Mouse (Mus musculus) liver, embryonic 15.5 days (tissue): ENCODE measurements around the gene Pbld1. TPM values are rescaled to one million over a fixed set of nuclear protein-coding genes. Genes with fewer than 3 reads are reported as not detected.

ENCODE experiments used
- ATAC-seq: fragments of 200-750 bp; cut with Nextera tagmentation; 2 replicates; pipeline ENCODE4 v1.8.0; 2017; ENCODE audit warnings: moderate number of reproducible peaks, mild to moderate bottlenecking, moderate library complexity; ENCODE audit not compliant: insufficient read depth
- H3K27ac ChIP-seq: fragments of 300-500 bp; sonication (generic); replicated peaks from 2 replicates; pipeline ENCODE4 v1.5.1; 2015; ENCODE audit warnings: mild to moderate bottlenecking, inconsistent platforms
- H3K27me3 ChIP-seq: fragments of 300-500 bp; sonication (generic); 2 replicates; pipeline ENCODE4 v1.6.1; 2015; ENCODE audit warnings: mild to moderate bottlenecking, inconsistent platforms
- H3K36me3 ChIP-seq: fragments of 300-500 bp; sonication (generic); replicated peaks from 2 replicates; pipeline ENCODE4 v1.6.1; 2015; ENCODE audit warnings: moderate library complexity, mild to moderate bottlenecking, inconsistent platforms
- H3K4me1 ChIP-seq: fragments of 300-500 bp; sonication (generic); replicated peaks from 2 replicates; pipeline ENCODE4 v1.6.1; 2015; ENCODE audit warnings: inconsistent platforms
- H3K4me2 ChIP-seq: fragments of 300-500 bp; sonication (generic); 2 replicates; pipeline ENCODE4 v1.6.1; 2015; ENCODE audit warnings: moderate library complexity, mild to moderate bottlenecking, inconsistent platforms
- H3K4me3 ChIP-seq: fragments of 300-500 bp; sonication (generic); replicated peaks from 2 replicates; pipeline ENCODE4 v1.5.1; 2015; ENCODE audit warnings: mild to moderate bottlenecking, inconsistent platforms
- H3K9ac ChIP-seq: fragments of 300-500 bp; sonication (generic); 2 replicates; pipeline ENCODE4 v1.6.1; 2015; ENCODE audit warnings: moderate library complexity, mild to moderate bottlenecking, inconsistent platforms
- H3K9me3 ChIP-seq: fragments of 300-500 bp; sonication (generic); replicated peaks from 2 replicates; pipeline ENCODE4 v1.6.1; 2016; ENCODE audit warnings: inconsistent platforms
- WGBS: fragments of 180-500 bp; shearing (Covaris S2); methylation state at CpG from one replicate; pipeline ENCODE4 v1.1.7; 2015; ENCODE audit warnings: mixed read lengths; ENCODE audit not compliant: insufficient replicate concordance; 5-methylcytosine and 5-hydroxymethylcytosine counted together
- polyA plus RNA-seq: library from polyadenylated mRNA; unstranded; fragments of >200 nt; fragmentation: Nextera tagmentation; extraction: Ambion mirVana; gene quantifications from 2 replicates; pipeline ENCODE4 v1.2.1, GENCODE M21; 2015

The Pbld1 gene
- polyA plus RNA-seq, 1 experiment from 2014 or later, result 17.9 TPM

DNA sequence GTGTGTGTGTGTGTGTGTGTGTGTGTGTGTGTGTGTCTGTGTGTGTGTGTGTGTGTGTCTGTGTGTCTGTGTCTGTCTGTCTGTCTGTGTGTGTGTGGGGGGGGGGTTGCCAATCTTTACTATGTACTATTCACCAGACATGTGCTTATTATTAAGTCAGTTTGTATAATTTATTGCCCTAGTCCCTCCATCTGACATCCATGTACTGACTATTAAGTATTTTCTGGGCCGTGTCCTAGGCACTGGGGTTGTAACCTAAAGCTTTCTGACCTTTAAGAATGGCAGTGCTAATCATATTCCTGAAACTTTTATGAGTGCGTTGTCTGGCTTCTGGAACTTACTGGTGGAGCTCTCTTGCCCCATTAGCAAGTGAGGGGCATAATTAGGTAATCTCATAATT, 36.8 kb downstream of the Pbld1 start:
- Histone ChIP-seq H3K4me3 (no peak overlapping the region), H3K27ac (no peak overlapping the region), H3K9me3 (no peaks in the 10 kb centered on the region), H3K4me2 (no peak overlapping the region), H3K27me3 (peaks cover 50% of the 10 kb centered on the region), H3K36me3 (no peaks in the 10 kb centered on the region), H3K4me1 (peaks cover 3% of the 10 kb centered on the region; the same call in 1 of the 2 replicates), H3K9ac (no peak overlapping the region)
- WGBS, result 66% methylated on average over 2 of the region's 2 CpGs
- no peak for ATAC-seq

DNA sequence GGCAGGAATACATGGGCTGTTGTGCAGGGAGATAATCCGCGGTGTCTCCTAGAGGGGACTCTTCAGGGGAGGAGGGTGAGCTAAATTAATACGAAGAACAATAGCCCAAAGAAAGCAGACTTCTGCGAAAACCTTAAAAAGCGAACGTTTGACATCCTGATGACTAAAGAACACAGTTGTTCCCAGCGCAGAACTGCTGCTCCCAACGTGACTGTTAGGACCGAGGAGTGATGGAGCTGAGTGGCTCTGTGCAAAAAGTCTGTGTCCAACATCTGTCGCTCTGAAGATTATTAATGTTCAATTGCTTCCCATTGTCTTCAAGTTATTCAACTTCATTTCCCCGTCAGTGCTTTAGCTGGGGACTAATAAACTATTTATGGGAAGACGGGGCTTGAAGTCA, 38.2 kb downstream of the Pbld1 start:
- Histone ChIP-seq H3K4me1 (peaks cover 3% of the 10 kb centered on the region; the same call in 1 of the 2 replicates), H3K4me3 (no peak overlapping the region), H3K27ac (no peak overlapping the region), H3K27me3 (peaks cover 54% of the 10 kb centered on the region), H3K4me2 (no peak overlapping the region), H3K9me3 (no peaks in the 10 kb centered on the region), H3K36me3 (no peaks in the 10 kb centered on the region), H3K9ac (no peak overlapping the region)
- 60% methylated on average over 12 of the region's 12 CpGs for WGBS
- ATAC-seq, result no peak

DNA sequence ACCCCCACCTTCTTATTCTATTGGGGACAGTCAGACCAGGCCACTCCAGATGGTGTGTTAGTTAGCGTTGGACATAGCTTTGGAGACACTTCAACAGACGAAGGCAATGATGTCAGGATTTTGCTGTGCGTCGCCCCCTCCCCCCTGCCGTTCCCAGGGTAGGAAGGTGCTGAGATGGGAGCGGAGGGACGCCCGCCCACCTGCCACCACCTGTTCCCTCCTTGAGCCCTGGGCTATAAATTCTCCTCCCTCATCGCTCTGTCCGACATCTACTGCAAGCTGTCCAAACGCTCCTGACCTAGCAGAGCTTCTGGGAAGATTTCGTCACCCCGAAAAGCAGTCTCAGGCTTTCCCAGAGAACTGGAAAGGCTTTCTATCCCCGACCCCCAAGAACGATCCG, 39.6 kb downstream of the Pbld1 start, which contains the start of gene Atoh7:
Gene Atoh7, plus strand, starts transcription at position 131 of the 400 bp plus-strand sequence.
- Histone ChIP-seq H3K4me1 (peaks cover 3% of the 10 kb centered on the region; the same call in 1 of the 2 replicates), H3K9me3 (no peaks in the 10 kb centered on the region), H3K27me3 (peaks cover 54% of the 10 kb centered on the region), H3K4me2 (peak within 1 kb of the TSS; percentile 71), H3K9ac (no peak within 1 kb of the TSS), H3K27ac (no peak within 1 kb of the TSS), H3K36me3 (no peaks in the 10 kb centered on the region), H3K4me3 (peak within 1 kb of the TSS; percentile 46)
- 10% methylated on average over 16 of the region's 16 CpGs for WGBS
- no peak for ATAC-seq

DNA sequence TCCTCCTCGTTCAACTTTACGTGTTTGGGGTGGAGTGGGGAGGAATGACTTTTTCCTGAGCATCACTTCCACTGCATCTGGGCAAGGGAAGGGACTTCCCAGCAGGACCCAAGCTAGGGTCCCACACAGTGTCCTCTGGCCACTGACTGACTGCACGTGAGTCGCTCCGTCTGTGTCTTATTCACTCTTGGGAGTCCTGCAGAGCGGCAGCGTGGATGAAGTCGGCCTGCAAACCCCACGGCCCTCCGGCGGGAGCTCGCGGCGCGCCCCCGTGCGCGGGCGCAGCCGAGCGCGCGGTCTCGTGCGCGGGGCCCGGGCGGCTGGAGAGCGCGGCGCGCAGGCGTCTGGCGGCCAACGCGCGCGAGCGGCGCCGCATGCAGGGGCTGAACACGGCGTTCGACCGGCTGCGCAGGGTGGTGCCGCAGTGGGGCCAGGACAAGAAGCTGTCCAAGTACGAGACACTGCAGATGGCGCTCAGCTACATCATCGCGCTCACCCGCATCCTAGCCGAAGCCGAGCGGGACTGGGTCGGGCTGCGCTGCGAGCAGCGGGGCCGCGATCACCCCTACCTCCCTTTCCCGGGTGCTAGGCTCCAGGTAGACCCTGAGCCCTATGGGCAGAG, 40.1 kb downstream of the Pbld1 start:
- H3K27me3 ChIP-seq, result peaks cover 54% of the 10 kb centered on the region
- under 1% methylated on average over 62 of the region's 62 CpGs for WGBS
- H3K4me3 ChIP-seq, result peak overlapping the region; percentile 46
- H3K36me3 ChIP-seq, result no peaks in the 10 kb centered on the region
- H3K9ac ChIP-seq, result no peak overlapping the region
- no peaks in the 10 kb centered on the region for H3K9me3 ChIP-seq
- no peak for ATAC-seq
- peaks cover 3% of the 10 kb centered on the region; the same call in 1 of the 2 replicates for H3K4me1 ChIP-seq
- no peak overlapping the region for H3K27ac ChIP-seq
- H3K4me2 ChIP-seq, result peak overlapping the region; percentile 71

DNA sequence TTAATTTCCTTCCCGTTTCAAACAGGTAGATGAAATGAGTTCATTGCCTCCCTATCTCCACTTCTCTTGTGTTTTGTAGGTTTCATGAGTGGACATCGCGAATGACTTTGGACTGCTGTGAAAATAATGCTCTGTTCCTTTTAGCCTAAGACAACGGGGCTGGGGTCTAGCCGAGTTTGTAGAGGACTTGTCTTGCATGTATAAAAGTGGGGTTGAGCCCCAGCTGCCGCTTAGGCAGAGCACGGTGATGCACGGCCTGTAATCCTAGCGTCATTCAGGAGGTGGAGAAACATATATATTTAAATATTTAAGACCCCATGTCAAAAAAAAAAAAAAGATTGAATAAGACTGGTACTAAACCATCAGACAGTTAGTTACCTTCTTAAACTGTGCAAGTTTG, 40.7 kb downstream of the Pbld1 start:
- H3K9ac ChIP-seq, result no peak overlapping the region
- H3K4me3 ChIP-seq, result peak overlapping the region; percentile 46
- no peaks in the 10 kb centered on the region for H3K9me3 ChIP-seq
- H3K4me2 ChIP-seq, result peak overlapping the region; percentile 71
- peaks cover 54% of the 10 kb centered on the region for H3K27me3 ChIP-seq
- no peaks in the 10 kb centered on the region for H3K36me3 ChIP-seq
- WGBS, result 22% methylated on average over 9 of the region's 9 CpGs
- ATAC-seq, result no peak
- H3K27ac ChIP-seq, result no peak overlapping the region
- H3K4me1 ChIP-seq, result peaks cover 3% of the 10 kb centered on the region; the same call in 1 of the 2 replicates

DNA sequence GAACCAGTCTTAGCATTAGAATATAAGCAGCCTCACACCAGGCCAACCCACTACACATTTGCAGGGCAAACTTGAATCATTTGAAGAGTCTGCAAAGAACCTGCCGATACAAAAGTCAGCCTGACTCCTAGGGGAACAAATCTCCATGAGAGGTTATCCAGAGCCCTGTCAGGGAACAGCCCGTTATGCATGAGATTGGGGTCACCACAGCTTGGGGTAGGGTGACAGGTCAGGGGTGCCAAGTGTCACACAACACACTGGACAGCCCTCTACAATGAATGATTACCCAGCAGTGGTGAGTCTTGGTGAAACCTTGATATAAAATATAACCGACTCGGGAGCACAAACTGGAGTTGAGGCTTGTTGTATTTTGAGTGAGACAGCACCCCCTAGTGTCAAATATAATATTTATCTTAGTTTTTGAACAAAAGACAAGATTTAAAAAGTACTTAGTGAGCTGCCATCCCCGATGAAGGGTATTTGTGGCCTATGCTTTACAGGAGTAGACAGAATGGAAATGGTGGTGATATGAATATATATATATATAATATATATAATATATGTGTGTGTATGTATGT, 53.2 kb downstream of the Pbld1 start:
- WGBS, result 44% methylated on average over 5 of the region's 5 CpGs
- Histone ChIP-seq H3K36me3 (no peaks in the 10 kb centered on the region), H3K9me3 (no peaks in the 10 kb centered on the region), H3K4me1 (no peaks in the 10 kb centered on the region), H3K27ac (no peak overlapping the region), H3K27me3 (no peaks in the 10 kb centered on the region), H3K4me3 (no peak overlapping the region), H3K4me2 (no peak overlapping the region), H3K9ac (no peak overlapping the region)
- ATAC-seq, result no peak

DNA sequence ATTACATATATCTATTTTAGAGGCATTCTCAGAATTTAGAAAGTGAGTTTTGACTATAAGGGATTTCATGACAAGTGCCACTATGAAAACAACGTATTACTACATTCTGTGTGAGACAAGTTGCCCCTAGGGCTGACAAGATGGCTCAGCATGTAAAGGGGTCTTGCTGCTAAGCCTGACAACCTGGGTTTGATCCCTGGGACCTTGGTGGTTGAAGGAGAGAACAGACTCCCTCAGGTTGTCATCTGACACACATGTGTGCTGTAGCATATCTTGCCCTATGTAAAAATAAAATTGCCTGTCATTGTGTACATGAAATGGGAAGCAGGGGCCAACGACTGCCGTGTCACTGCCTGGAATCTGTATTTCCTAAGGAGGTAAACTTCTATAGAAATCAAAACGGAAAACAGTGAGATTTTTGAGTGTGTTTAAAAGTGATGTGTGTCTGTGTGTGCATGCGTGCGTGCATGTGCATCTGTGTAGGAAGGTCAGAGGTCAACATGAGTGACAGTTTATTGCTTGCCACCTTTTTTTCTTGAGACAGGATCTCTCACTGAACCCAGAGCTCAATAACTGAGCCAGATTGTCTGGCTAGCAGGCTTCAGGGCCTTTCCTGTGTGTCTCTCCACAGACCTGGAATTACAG, 53.9 kb downstream of the Pbld1 start:
- Histone ChIP-seq H3K9me3 (no peaks in the 10 kb centered on the region), H3K27ac (no peak overlapping the region), H3K4me2 (no peak overlapping the region), H3K4me1 (no peaks in the 10 kb centered on the region), H3K4me3 (no peak overlapping the region), H3K9ac (no peak overlapping the region), H3K36me3 (no peaks in the 10 kb centered on the region), H3K27me3 (no peaks in the 10 kb centered on the region)
- WGBS, result 63% methylated on average over 6 of the region's 6 CpGs
- ATAC-seq, result no peak

DNA sequence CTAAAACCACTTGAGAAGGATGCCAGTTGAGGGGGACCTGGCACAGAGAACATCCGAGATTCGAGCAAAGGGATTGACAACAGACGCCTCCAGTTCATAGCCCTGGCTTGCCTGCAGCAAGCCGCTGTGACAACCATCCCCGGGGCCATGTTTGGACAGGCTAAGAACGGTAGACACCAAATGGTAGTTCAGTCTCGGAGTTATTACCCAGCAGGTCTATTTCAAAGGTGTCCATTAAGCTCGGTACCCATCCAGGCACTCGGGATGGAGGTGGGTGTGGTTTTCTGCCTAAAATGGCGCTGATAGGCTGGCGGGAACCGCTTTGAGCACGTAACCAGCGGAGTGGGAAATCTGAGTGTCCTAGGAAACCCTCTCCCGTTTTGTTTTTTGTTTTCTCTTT, 55.9 kb downstream of the Pbld1 start:
- no peak overlapping the region for H3K4me2 ChIP-seq
- no peak for ATAC-seq
- no peak overlapping the region for H3K27ac ChIP-seq
- no peaks in the 10 kb centered on the region for H3K27me3 ChIP-seq
- H3K9me3 ChIP-seq, result no peaks in the 10 kb centered on the region
- H3K36me3 ChIP-seq, result no peaks in the 10 kb centered on the region
- H3K9ac ChIP-seq, result no peak overlapping the region
- WGBS, result 75% methylated on average over 15 of the region's 15 CpGs
- no peaks in the 10 kb centered on the region for H3K4me1 ChIP-seq
- no peak overlapping the region for H3K4me3 ChIP-seq

DNA sequence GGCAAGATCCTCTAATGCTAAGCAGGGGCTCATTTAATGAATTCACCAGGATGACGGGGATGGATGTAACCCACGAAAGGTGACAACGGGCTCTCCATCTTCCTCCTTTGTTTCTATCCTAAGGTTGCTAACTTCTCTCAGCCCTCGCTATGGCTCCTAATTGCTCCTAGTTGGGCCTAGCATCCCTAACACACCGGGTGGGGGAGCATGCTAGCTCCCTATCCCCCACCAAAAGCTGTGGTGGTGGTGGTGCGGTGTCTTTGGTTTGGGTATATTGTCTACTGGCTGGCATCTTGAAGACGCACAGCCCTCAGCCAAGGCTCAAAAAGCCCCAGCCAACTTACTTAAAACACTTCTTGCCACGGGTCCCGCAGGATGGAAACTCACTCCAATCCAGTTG, 56.4 kb downstream of the Pbld1 start:
- Histone ChIP-seq H3K36me3 (no peaks in the 10 kb centered on the region), H3K9ac (no peak overlapping the region), H3K4me3 (no peak overlapping the region), H3K4me1 (no peaks in the 10 kb centered on the region), H3K9me3 (no peaks in the 10 kb centered on the region), H3K27ac (no peak overlapping the region), H3K4me2 (no peak overlapping the region), H3K27me3 (no peaks in the 10 kb centered on the region)
- no peak for ATAC-seq
- WGBS, result 79% methylated on average over 9 of the region's 9 CpGs

DNA sequence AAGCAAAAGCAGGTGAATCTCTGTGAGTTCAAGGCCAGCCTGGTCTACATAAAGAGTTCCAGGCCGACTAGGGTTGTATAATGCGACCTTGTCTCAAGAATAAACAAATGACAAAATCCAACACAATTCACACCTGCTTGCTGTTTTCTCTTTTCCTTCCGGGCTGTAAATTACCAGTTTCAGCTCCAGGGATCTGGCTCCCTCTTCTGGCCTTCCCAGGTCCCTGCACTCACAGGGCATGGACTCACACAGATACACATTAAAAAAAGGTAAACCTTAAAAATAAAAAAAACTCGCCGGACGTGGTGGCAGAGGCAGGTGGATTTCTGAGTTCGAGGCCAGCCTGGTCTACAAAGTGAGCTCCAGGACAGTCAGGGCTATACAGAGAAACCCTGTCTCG, 57.6 kb downstream of the Pbld1 start:
- Histone ChIP-seq H3K4me3 (no peak overlapping the region), H3K4me2 (no peak overlapping the region), H3K4me1 (no peaks in the 10 kb centered on the region), H3K27ac (no peak overlapping the region), H3K27me3 (no peaks in the 10 kb centered on the region), H3K9me3 (no peaks in the 10 kb centered on the region), H3K9ac (no peak overlapping the region), H3K36me3 (no peaks in the 10 kb centered on the region)
- ATAC-seq, result no peak
- WGBS, result 66% methylated on average over 8 of the region's 8 CpGs

DNA sequence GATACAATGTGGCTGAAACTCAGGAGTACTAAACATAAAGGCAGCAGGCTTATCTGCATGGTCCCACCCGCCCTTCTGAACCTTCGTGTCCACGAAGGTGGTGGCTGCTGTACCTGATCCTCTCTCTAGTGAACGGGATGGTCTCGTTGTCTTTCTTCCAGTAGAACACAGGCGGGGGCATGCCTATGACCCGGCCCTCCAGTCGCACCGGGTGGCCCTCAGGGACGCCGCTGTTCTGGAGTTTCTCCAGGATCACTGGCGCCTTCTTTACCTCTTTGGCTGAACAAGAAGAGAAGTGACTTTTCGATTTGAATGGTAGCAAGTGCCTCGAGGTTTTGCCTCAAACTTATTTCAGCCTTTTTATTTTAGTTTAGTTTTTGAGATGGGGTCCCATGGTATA, 60.0 kb downstream of the Pbld1 start:
- no peak overlapping the region for H3K9ac ChIP-seq
- no peaks in the 10 kb centered on the region for H3K36me3 ChIP-seq
- no peak overlapping the region for H3K4me3 ChIP-seq
- 57% methylated on average over 14 of the region's 14 CpGs for WGBS
- no peaks in the 10 kb centered on the region for H3K4me1 ChIP-seq
- ATAC-seq, result no peak
- no peaks in the 10 kb centered on the region for H3K9me3 ChIP-seq
- no peaks in the 10 kb centered on the region for H3K27me3 ChIP-seq
- no peak overlapping the region for H3K4me2 ChIP-seq
- no peak overlapping the region for H3K27ac ChIP-seq
